Mouse (Mus musculus) retina, adult 2 months (tissue): ENCODE measurements around the gene Psors1c2.

ENCODE experiments used
- DNase-seq: peaks from one replicate; pipeline ENCODE4 v3.0.0-alpha.2; 2012; ENCODE audit warnings: low read depth, low spot score

Psors1c2 gene

GRCm38 (mm10) chr17:35557351-35557750 is 24.4 kb downstream of the Psors1c2 start:
- no peak for DNase-seq

- no peak for DNase-seq
Measured at GRCm38 (mm10) chr17:35558216-35558615, 25.2 kb downstream of the Psors1c2 start.

DNA sequence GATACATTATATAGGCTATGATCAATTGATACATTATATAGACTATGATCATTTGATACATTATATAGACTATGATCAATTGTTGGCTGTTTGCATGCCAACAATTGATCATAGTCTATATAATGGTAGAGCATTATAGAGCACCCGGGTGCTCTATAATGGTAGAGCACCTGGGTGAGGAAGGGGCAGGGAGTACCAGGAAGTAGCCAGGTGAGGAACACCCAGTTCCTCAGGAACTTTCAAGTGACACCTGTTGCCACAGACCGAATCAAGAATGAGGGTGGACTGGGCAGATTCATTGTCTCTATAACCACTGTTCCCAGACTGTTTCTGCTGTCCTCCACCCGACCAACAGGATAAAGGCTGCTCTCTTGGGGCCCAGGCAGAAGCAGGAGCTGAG is 34.1 kb downstream of the Psors1c2 start, which contains the start of gene 2300002M23Rik:
2300002M23Rik (plus strand) TSS at position 301 of the 400 bp plus-strand sequence.
- DNase-seq: no peak

GRCm38 (mm10) chr17:35567767-35568166 is 34.8 kb downstream of the Psors1c2 start:
- no peak for DNase-seq

GRCm38 (mm10) chr17:35569091-35569944 is 36.3 kb downstream of the Psors1c2 start:
- no peak for DNase-seq

GRCm38 (mm10) chr17:35570836-35571235 is 37.8 kb downstream of the Psors1c2 start:
- DNase-seq: no peak

GRCm38 (mm10) chr17:35571477-35571876 is 38.5 kb downstream of the Psors1c2 start:
- DNase-seq: no peak

DNA sequence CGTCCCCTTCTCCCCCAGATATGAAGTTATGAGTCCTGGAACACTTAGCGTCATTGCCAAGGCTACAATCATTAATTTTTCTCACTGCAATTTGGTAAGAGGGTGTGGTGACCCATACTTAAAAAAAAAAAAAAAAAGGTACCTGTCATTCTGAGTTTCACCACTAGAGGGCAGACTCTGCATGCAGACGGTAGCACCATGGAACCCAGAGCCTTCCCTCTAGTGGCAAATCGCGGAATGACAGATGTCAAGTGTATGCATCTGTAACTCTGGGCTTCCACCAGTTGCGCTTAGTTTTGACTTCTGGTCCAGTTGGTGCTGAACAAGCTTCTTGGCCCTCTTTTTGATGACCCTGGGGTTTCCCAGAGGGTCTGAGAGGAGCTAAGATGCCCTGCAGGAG is 45.2 kb downstream of the Psors1c2 start:
- peak; percentile 76 for DNase-seq

- DNase-seq: no peak
Measured at GRCm38 (mm10) chr17:35582900-35583299, 49.9 kb downstream of the Psors1c2 start.
